ENCODE assay signal across 10 mouse cellular contexts in the genomic region with DNA sequence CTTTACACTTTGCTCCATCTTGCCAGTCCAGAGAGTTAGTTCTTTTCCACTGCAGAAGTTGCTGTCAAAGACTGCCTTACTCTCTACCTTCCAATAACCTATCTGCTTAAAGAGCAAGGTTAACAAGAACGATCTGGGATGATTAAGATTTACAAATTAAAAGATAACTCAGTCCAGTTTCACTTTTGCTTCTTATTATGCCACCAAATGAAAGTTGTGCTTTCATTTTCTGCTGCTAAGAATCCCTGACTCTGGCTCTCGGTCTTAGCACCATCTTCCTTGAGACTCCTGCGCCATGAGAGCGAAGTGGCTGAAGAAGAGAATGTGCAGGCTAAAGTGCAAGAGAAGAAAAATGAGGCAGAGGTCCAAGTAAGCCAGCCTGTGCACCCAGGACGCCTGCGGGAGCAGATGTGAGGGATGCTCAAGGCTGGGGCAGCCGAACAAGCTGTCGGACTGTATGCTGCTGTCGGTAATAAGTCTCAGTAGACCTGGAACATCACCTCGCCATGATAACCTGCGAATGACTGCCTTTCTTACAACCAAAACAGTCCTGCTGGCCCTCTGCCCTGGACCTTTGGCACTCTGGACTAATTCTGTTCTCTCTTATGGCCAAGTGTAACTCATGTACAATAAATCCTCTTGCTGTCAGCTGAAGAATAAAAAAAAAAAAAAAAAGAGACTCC. TPM values are rescaled to one million over a fixed set of nuclear protein-coding genes. Genes with fewer than 3 reads are reported as not detected.
DNase-seq lines count a peak whose midpoint lies in the region; ATAC-seq and TF ChIP-seq lines count a peak whose summit lies in the region.
"Had no signal": no experiment of that assay in that cellular context is flagged by ENCODE, and none has a peak within 500 bp of the region (broad histone marks: within the 10 kb centered on the region; RNA-seq: fewer than 3 reads in every experiment).

No protein-coding gene starts in this region.

- WGBS in midbrain, postnatal 0 days = 94% methylated on average over 11 of the region's 11 CpGs

- no peak overlapping the region for H3K4me2 ChIP-seq in midbrain, postnatal 0 days (ENCODE audit: low read depth, low read length, poor library complexity, severe bottlenecking)
- H3K4me2 ChIP-seq: hindbrain, embryonic 15.5 days had no signal

- no peaks in the 10 kb centered on the region for H3K36me3 ChIP-seq in midbrain, postnatal 0 days (ENCODE audit: insufficient read depth, low read length)

- no peak for TF ChIP-seq CTCF in midbrain, postnatal 0 days (IDR thresholded peaks at IDR 0.05)

- intact Hi-C loops in left cerebral cortex, postnatal 4 days (cut with DNase I) = no loop called here
- intact Hi-C loops in left cerebral cortex, postnatal 36 days (cut with DNase I) = no loop called here

- peak; percentile 71 for DNase-seq in left cerebral cortex, postnatal 4 days
- no peak for DNase-seq in left cerebral cortex, postnatal 36 days (ENCODE audit: low spot score in 2 of 2)
- DNase-seq in adrenal gland, postnatal 14 days = peak; percentile 65
- peak; percentile 78 to 86 for DNase-seq in cerebellum, postnatal 10 days
- peak; percentile 39 to 74 for DNase-seq in kidney, postnatal 36 days
- DNase-seq in embryo, embryonic 10 days (ENCODE audit: low spot score) = no peak
- DNase-seq in midbrain, postnatal 0 days (ENCODE audit: low spot score) = no peak

- no peaks in the 10 kb centered on the region for H3K27me3 ChIP-seq in midbrain, postnatal 0 days (ENCODE audit: insufficient read depth, low read length)
- H3K27me3 ChIP-seq: hindbrain, embryonic 15.5 days had no signal

- H3K9ac ChIP-seq in midbrain, postnatal 0 days (replicated peaks; ENCODE audit: low read length, poor library complexity, severe bottlenecking) = no peak overlapping the region
- H3K9ac ChIP-seq: hindbrain, embryonic 15.5 days had no signal

- H3K4me3 ChIP-seq in midbrain, postnatal 0 days (ENCODE audit: low read depth, low read length) = no peak overlapping the region
- H3K4me3 ChIP-seq: hindbrain, embryonic 15.5 days; limb, embryonic 10.5 days had no signal

- H3K4me1 ChIP-seq in midbrain, postnatal 0 days (ENCODE audit: insufficient read depth, low read length) = no peaks in the 10 kb centered on the region
- H3K4me1 ChIP-seq: hindbrain, embryonic 15.5 days; limb, embryonic 10.5 days had no signal

- no peak overlapping the region for H3K27ac ChIP-seq in midbrain, postnatal 0 days (ENCODE audit: low read depth, low read length)
- H3K27ac ChIP-seq: hindbrain, embryonic 15.5 days; limb, embryonic 10.5 days had no signal

- H3K9me3 ChIP-seq in midbrain, postnatal 0 days (ENCODE audit: low read length) = no peaks in the 10 kb centered on the region
- H3K9me3 ChIP-seq: hindbrain, embryonic 15.5 days; limb, embryonic 10.5 days had no signal

- no peak for ATAC-seq in megakaryocyte-erythroid progenitor cell, adult 5-6 weeks (replicated peaks; ENCODE audit: low FRiP score, low TSS enrichment, poor library complexity, severe bottlenecking)
- no peak for ATAC-seq in midbrain, postnatal 0 days (ENCODE audit: low FRiP score)

RNA-seq across cellular contexts. Expression of gene Gins1, which starts 22.0 kb away (rescaled TPM):
- total RNA-seq in left cerebral cortex, postnatal 4 days (2021) = 1 to 10 TPM; 7.2 to 8.9 TPM
- 1 to 10 TPM; 1.3 to 2.2 TPM for total RNA-seq in left cerebral cortex, postnatal 36 days (2021)
- total RNA-seq in adrenal gland, postnatal 14 days (2021) = 5.6 and 6.9 TPM in 2 replicates
- 41.8 and 68.1 TPM in 2 replicates for total RNA-seq in megakaryocyte-erythroid progenitor cell, adult 5-6 weeks (2014; fragmentation: Nextera tagmentation)
- total RNA-seq in megakaryocyte-erythroid progenitor cell, adult 5-6 weeks (2017) = 87.4 and 115 TPM in 2 replicates
- total RNA-seq in midbrain, postnatal 0 days (2014; rRNA removed) = 4.2 and 5.7 TPM in 2 replicates
- polyA plus RNA-seq in midbrain, postnatal 0 days (2015; fragmentation: Nextera tagmentation; extraction: Ambion mirVana) = 7.1 and 7.8 TPM in 2 replicates

RNA-seq across cellular contexts. Expression of gene Abhd12, which starts 22.6 kb away (rescaled TPM):
- 100 to 1,000 TPM; 116 to 117 TPM for total RNA-seq in left cerebral cortex, postnatal 4 days (2021)
- 100 to 1,000 TPM; 296 to 337 TPM for total RNA-seq in left cerebral cortex, postnatal 36 days (2021)
- total RNA-seq in adrenal gland, postnatal 14 days (2021) = 59.1 and 60.8 TPM in 2 replicates
- total RNA-seq in megakaryocyte-erythroid progenitor cell, adult 5-6 weeks (2014; fragmentation: Nextera tagmentation) = 9.5 and 13.2 TPM in 2 replicates
- total RNA-seq in megakaryocyte-erythroid progenitor cell, adult 5-6 weeks (2017) = 21.8 and 45.1 TPM in 2 replicates
- total RNA-seq in midbrain, postnatal 0 days (2014; rRNA removed) = 156 and 167 TPM in 2 replicates
- 144 and 156 TPM in 2 replicates for polyA plus RNA-seq in midbrain, postnatal 0 days (2015; fragmentation: Nextera tagmentation; extraction: Ambion mirVana)

Comparison
In these comparisons a context has a peak if more than half of its experiments do, and no peak if none do; other contexts are left out.
1. DNase-seq: peak in left cerebral cortex, postnatal 4 days (single experiment), adrenal gland, postnatal 14 days (single experiment), cerebellum, postnatal 10 days (2 of 2) and kidney, postnatal 36 days (2 of 2); none in left cerebral cortex, postnatal 36 days (0 of 2), embryo, embryonic 10 days (single experiment) and midbrain, postnatal 0 days (single experiment).